Mouse (Mus musculus): ENCODE data around the gene Cfap100. TPM values are rescaled to one million over a fixed set of nuclear protein-coding genes. Genes with fewer than 3 reads are reported as not detected.

Cfap100 gene
- polyA plus RNA-seq, 1 experiment from 2014 or later: 0.49 TPM

DNA sequence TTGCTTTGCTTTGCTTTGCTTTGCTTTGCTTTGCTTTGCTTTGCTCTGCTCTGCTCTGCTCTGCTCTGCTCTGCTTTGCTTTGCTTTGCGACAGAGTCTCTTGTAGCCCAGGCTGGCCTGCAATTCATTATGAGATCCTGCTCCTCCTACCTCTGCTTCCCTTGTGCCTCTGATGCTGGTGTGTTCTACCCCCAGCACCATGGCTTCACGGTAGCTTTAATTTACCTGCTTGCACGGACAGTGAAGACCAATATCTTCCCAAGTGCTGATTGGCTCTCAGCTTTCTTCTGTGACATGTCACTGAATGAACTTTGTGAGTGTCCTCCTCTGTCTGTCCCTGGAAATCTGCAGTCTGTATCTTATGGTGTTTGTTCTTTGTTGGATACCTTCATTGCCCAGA is 8.4 kb upstream of the Cfap100 start:
- Histone ChIP-seq H3K27ac (ENCODE audit: low read length) (no peak overlapping the region), H3K9me3 (ENCODE audit: low read length) (0 out of 2 replicates have a peak, but pooled peaks cover 5% of the 10 kb centered on the region), H3K9ac (replicated peaks; ENCODE audit: low read length) (no peak overlapping the region), H3K4me2 (replicated peaks; ENCODE audit: low read depth, low read length) (no peak overlapping the region), H3K27me3 (ENCODE audit: insufficient read depth, low read length) (no peaks in the 10 kb centered on the region), H3K36me3 (ENCODE audit: insufficient read depth, low read length) (no peaks in the 10 kb centered on the region), H3K4me3 (ENCODE audit: low read length) (no peak overlapping the region), H3K4me1 (ENCODE audit: insufficient read depth, low read length) (no peaks in the 10 kb centered on the region)
- 89% methylated on average over 3 of the region's 3 CpGs for WGBS
- ATAC-seq (ENCODE audit: low FRiP score, low TSS enrichment): no peak

GRCm38 (mm10) chr6:90436192-90436907 is 7.8 kb upstream of the Cfap100 start:
- no peak overlapping the region for H3K9ac ChIP-seq (replicated peaks; ENCODE audit: low read length)
- 79% methylated on average over 10 of the region's 10 CpGs for WGBS
- H3K27ac ChIP-seq (ENCODE audit: low read length): no peak overlapping the region
- 0 out of 2 replicates have a peak, but pooled peaks cover 5% of the 10 kb centered on the region for H3K9me3 ChIP-seq (ENCODE audit: low read length)
- no peak overlapping the region for H3K4me3 ChIP-seq (ENCODE audit: low read length)
- H3K4me2 ChIP-seq (replicated peaks; ENCODE audit: low read depth, low read length): no peak overlapping the region
- no peak for ATAC-seq (ENCODE audit: low FRiP score, low TSS enrichment)
- no peaks in the 10 kb centered on the region for H3K27me3 ChIP-seq (ENCODE audit: insufficient read depth, low read length)
- no peaks in the 10 kb centered on the region for H3K36me3 ChIP-seq (ENCODE audit: insufficient read depth, low read length)
- no peaks in the 10 kb centered on the region for H3K4me1 ChIP-seq (ENCODE audit: insufficient read depth, low read length)

DNA sequence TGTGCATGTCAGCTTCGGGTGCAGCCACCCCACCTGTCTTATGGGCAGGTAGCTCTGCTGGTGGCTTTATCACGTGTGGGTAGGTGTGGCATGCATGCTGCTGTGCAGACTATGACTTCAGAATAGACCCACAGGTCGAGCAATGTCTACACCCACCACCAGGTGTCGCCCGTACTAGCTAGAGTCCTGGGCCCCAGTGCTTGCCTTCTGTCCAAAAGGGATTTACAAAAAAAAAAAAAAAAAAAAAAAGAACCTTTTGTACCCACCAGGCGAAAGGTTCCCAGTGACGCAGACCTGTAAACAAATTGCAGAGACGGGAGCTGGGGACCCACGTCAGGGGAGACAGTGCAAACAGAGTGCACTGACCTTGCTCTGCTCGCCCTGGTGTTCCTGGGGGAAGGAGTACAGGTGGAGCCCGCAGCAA is 6.6 kb upstream of the Cfap100 start:
- no peaks in the 10 kb centered on the region for H3K36me3 ChIP-seq (ENCODE audit: insufficient read depth, low read length)
- 0 out of 2 replicates have a peak, but pooled peaks cover 5% of the 10 kb centered on the region for H3K9me3 ChIP-seq (ENCODE audit: low read length)
- H3K27me3 ChIP-seq (ENCODE audit: insufficient read depth, low read length): no peaks in the 10 kb centered on the region
- no peaks in the 10 kb centered on the region for H3K4me1 ChIP-seq (ENCODE audit: insufficient read depth, low read length)
- no peak overlapping the region for H3K4me2 ChIP-seq (replicated peaks; ENCODE audit: low read depth, low read length)
- peak; percentile 82 for ATAC-seq (ENCODE audit: low FRiP score, low TSS enrichment)
- no peak overlapping the region for H3K4me3 ChIP-seq (ENCODE audit: low read length)
- H3K9ac ChIP-seq (replicated peaks; ENCODE audit: low read length): no peak overlapping the region
- no peak overlapping the region for H3K27ac ChIP-seq (ENCODE audit: low read length)
- 19% methylated on average over 11 of the region's 11 CpGs for WGBS

DNA sequence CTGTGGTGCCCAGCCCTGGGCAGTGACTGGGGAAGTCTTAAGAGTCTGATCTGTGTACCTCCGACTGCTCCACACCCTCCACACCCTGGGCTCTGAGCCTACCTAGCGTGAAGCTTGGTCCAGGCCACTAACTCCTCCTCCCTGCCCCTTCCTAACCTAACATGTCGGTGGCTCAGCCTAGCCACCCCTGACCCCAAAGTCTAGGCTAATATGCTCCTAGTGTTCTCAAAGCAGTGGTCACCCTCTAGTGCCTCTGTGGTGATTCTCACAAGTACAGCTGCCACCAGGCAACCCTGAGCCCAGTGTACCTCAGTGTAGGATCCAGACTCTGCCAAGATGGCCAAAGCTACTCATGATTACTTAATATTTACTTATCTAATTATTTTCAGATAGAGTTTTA is 6.1 kb upstream of the Cfap100 start:
- ATAC-seq (ENCODE audit: low FRiP score, low TSS enrichment): peak; percentile 47; the same call in 1 of the 2 replicates
- H3K27ac ChIP-seq (ENCODE audit: low read length): no peak overlapping the region
- H3K27me3 ChIP-seq (ENCODE audit: insufficient read depth, low read length): no peaks in the 10 kb centered on the region
- 71% methylated on average over 3 of the region's 3 CpGs for WGBS
- 0 out of 2 replicates have a peak, but pooled peaks cover 5% of the 10 kb centered on the region for H3K9me3 ChIP-seq (ENCODE audit: low read length)
- no peak overlapping the region for H3K9ac ChIP-seq (replicated peaks; ENCODE audit: low read length)
- H3K4me1 ChIP-seq (ENCODE audit: insufficient read depth, low read length): no peaks in the 10 kb centered on the region
- no peak overlapping the region for H3K4me3 ChIP-seq (ENCODE audit: low read length)
- no peak overlapping the region for H3K4me2 ChIP-seq (replicated peaks; ENCODE audit: low read depth, low read length)
- H3K36me3 ChIP-seq (ENCODE audit: insufficient read depth, low read length): no peaks in the 10 kb centered on the region

GRCm38 (mm10) chr6:90431487-90431886 is 2.9 kb upstream of the Cfap100 start:
- Histone ChIP-seq H3K9ac (replicated peaks; ENCODE audit: low read length) (no peak overlapping the region), H3K27me3 (ENCODE audit: insufficient read depth, low read length) (peaks cover 14% of the 10 kb centered on the region), H3K4me3 (ENCODE audit: low read length) (no peak overlapping the region), H3K4me2 (replicated peaks; ENCODE audit: low read depth, low read length) (no peak overlapping the region), H3K36me3 (ENCODE audit: insufficient read depth, low read length) (no peaks in the 10 kb centered on the region), H3K4me1 (ENCODE audit: insufficient read depth, low read length) (peaks cover 8% of the 10 kb centered on the region; the same call in 1 of the 2 replicates), H3K9me3 (ENCODE audit: low read length) (no peaks in the 10 kb centered on the region), H3K27ac (ENCODE audit: low read length) (no peak overlapping the region)
- WGBS: 75% methylated on average over 2 of the region's 2 CpGs
- ATAC-seq (ENCODE audit: low FRiP score, low TSS enrichment): no peak

- H3K9ac ChIP-seq (replicated peaks; ENCODE audit: low read length): no peak overlapping the region
- H3K36me3 ChIP-seq (ENCODE audit: insufficient read depth, low read length): no peaks in the 10 kb centered on the region
- peaks cover 8% of the 10 kb centered on the region; the same call in 1 of the 2 replicates for H3K4me1 ChIP-seq (ENCODE audit: insufficient read depth, low read length)
- H3K4me3 ChIP-seq (ENCODE audit: low read length): no peak overlapping the region
- peaks cover 14% of the 10 kb centered on the region for H3K27me3 ChIP-seq (ENCODE audit: insufficient read depth, low read length)
- H3K9me3 ChIP-seq (ENCODE audit: low read length): no peaks in the 10 kb centered on the region
- H3K4me2 ChIP-seq (replicated peaks; ENCODE audit: low read depth, low read length): no peak overlapping the region
- 50% methylated on average over 14 of the region's 14 CpGs for WGBS
- no peak for ATAC-seq (ENCODE audit: low FRiP score, low TSS enrichment)
- no peak overlapping the region for H3K27ac ChIP-seq (ENCODE audit: low read length)
Measured at GRCm38 (mm10) chr6:90429911-90430310, 1.3 kb upstream of the Cfap100 start.

DNA sequence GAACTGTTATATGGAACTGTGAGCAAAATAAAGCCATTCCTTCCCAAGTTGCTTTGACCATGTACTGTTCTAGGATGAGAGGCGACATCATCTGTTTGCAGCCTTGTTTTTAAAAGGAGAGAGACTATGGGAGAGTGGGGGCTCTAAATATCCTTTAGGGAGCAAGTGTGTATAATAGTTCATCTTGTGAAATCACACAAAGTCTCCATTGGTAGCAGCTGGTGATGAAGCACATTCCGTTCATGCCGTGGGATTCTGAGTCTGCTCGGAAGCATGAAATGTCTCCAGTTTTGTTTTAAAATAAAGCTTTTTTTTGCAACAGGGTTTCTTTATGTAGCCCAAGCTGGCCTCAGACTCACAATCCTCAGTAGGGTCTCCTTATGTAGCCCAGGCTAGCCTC is 2.6 kb downstream of the Cfap100 start:
- WGBS: 79% methylated on average over 4 of the region's 4 CpGs
- Histone ChIP-seq H3K9ac (replicated peaks; ENCODE audit: low read length) (no peak overlapping the region), H3K36me3 (ENCODE audit: insufficient read depth, low read length) (no peaks in the 10 kb centered on the region), H3K4me2 (replicated peaks; ENCODE audit: low read depth, low read length) (no peak overlapping the region), H3K9me3 (ENCODE audit: low read length) (no peaks in the 10 kb centered on the region), H3K4me1 (ENCODE audit: insufficient read depth, low read length) (peaks cover 12% of the 10 kb centered on the region; the same call in 1 of the 2 replicates), H3K27me3 (ENCODE audit: insufficient read depth, low read length) (peaks cover 14% of the 10 kb centered on the region), H3K27ac (ENCODE audit: low read length) (no peak overlapping the region), H3K4me3 (ENCODE audit: low read length) (no peak overlapping the region)
- no peak for ATAC-seq (ENCODE audit: low FRiP score, low TSS enrichment)

- Histone ChIP-seq H3K4me3 (ENCODE audit: low read length) (no peak overlapping the region), H3K9ac (replicated peaks; ENCODE audit: low read length) (no peak overlapping the region), H3K9me3 (ENCODE audit: low read length) (no peaks in the 10 kb centered on the region), H3K4me2 (replicated peaks; ENCODE audit: low read depth, low read length) (no peak overlapping the region), H3K36me3 (ENCODE audit: insufficient read depth, low read length) (no peaks in the 10 kb centered on the region), H3K27ac (ENCODE audit: low read length) (no peak overlapping the region), H3K27me3 (ENCODE audit: insufficient read depth, low read length) (peaks cover 14% of the 10 kb centered on the region), H3K4me1 (ENCODE audit: insufficient read depth, low read length) (peaks cover 12% of the 10 kb centered on the region; the same call in 1 of the 2 replicates)
- no peak for ATAC-seq (ENCODE audit: low FRiP score, low TSS enrichment)
- WGBS: 74% methylated on average over 3 of the region's 3 CpGs
Measured at GRCm38 (mm10) chr6:90425361-90425760, 3.2 kb downstream of the Cfap100 start.

GRCm38 (mm10) chr6:90422565-90422964 is 6.0 kb downstream of the Cfap100 start:
- peaks cover 4% of the 10 kb centered on the region; the same call in 1 of the 2 replicates for H3K4me1 ChIP-seq (ENCODE audit: insufficient read depth, low read length)
- H3K36me3 ChIP-seq (ENCODE audit: insufficient read depth, low read length): no peaks in the 10 kb centered on the region
- peak; percentile 86 for ATAC-seq (ENCODE audit: low FRiP score, low TSS enrichment)
- no peaks in the 10 kb centered on the region for H3K9me3 ChIP-seq (ENCODE audit: low read length)
- peak overlapping the region; percentile 29 for H3K4me3 ChIP-seq (ENCODE audit: low read length)
- WGBS: 6% methylated on average over 14 of the region's 14 CpGs
- H3K4me2 ChIP-seq (replicated peaks; ENCODE audit: low read depth, low read length): peak overlapping the region; percentile 55
- H3K9ac ChIP-seq (replicated peaks; ENCODE audit: low read length): 0 out of 2 replicates have a peak overlapping the region, but pooled peaks have one; percentile 28
- no peak overlapping the region for H3K27ac ChIP-seq (ENCODE audit: low read length)
- peaks cover 9% of the 10 kb centered on the region for H3K27me3 ChIP-seq (ENCODE audit: insufficient read depth, low read length)

- no peak overlapping the region for H3K4me2 ChIP-seq (replicated peaks; ENCODE audit: low read depth, low read length)
- WGBS: 63% methylated on average over 7 of the region's 7 CpGs
- H3K9me3 ChIP-seq (ENCODE audit: low read length): no peaks in the 10 kb centered on the region
- no peaks in the 10 kb centered on the region for H3K4me1 ChIP-seq (ENCODE audit: insufficient read depth, low read length)
- no peak overlapping the region for H3K4me3 ChIP-seq (ENCODE audit: low read length)
- ATAC-seq (ENCODE audit: low FRiP score, low TSS enrichment): no peak
- H3K27me3 ChIP-seq (ENCODE audit: insufficient read depth, low read length): no peaks in the 10 kb centered on the region
- H3K36me3 ChIP-seq (ENCODE audit: insufficient read depth, low read length): no peaks in the 10 kb centered on the region
- no peak overlapping the region for H3K9ac ChIP-seq (replicated peaks; ENCODE audit: low read length)
- H3K27ac ChIP-seq (ENCODE audit: low read length): no peak overlapping the region
Measured at GRCm38 (mm10) chr6:90411926-90412325, 16.7 kb downstream of the Cfap100 start.

All from kidney, embryonic 16.5 days (tissue).